Mouse (Mus musculus): ENCODE results near the gene Srsf2. TPM values are rescaled to one million over a fixed set of nuclear protein-coding genes. Genes with fewer than 3 reads are reported as not detected.
"Not testable (repeated sequence)": the region's sequence is repeated elsewhere in the genome, so short reads cannot be mapped to it uniquely, and the experiment has no call there.

Gene Srsf2
- total RNA-seq, 2 experiments from 2014 or later, result 196 to 197 TPM

DNA sequence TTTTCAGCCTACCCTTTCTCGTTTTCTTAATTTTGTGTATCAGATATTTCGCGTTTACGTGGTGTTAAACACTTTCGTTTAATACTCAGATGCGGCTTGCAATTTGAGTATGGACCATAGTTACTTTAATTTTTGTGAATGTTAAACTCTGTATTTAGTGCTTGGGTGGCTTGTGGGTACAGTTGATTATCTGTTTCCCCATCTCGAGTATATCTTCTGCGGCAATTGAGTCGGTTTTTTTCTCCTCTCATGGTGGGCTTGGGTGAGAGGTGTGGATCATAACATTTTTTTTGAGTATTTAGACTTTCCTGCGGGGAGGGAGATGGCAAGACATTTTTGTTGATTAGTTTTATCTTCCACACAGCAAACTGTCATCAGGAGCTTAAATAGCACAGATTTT is 1.4 kb upstream of the Srsf2 start:
- DNase-seq, result no peak
- intact Hi-C loops (cut with DNase I), result no loop called here

DNA sequence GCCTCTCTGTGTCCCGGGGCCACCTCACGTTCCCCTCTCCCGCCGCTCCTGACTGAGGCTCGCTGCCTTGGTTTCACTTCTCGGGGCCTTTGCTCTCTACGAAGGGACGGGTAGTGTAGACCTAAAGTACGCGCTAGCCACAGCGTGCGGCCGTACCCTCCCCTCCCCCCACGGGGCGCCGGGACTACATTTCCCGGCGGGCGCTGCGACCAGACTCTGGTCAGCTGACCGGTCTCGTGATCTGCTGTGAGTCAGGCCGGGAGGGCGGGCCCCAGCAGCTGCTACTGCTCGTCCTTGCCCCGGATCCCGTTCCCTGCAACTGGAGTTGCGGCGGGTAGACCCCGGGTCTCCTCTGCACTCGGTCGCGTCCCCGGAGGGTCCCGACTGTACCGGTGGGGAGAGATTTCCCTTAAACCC is 626 bp upstream of the Srsf2 start:
- DNase-seq, result peak; percentile 98
- intact Hi-C loops (cut with DNase I), result no loop called here

DNA sequence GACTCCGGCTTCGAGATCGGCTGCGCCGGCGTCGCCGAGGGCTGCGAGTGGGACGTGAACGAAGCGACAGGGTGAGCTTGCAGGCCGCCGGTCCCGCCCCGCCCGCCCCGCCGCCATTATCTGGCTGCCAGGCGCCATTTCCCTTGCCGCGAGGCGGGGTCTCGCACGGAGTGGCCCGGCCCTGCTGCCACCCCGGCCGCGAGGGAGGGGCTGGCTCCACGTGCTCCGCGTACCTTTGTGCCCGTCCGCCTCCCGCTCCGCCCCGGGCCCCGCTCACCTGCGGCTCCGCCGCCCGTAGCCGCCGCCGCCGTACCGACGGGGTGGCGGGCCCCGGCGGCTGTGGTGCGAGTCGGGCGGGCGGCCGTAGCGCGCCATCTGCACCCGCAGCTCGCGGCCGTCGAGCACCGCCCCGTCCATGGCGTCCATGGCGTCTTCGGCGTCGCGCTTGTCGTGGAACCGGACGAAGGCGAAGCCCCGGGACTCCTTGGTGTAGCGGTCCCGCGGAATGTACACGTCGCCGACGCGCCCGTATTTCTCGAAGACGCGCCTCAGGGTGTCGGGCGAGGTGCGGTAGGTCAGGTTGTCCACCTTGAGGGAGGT is 503 bp downstream of the Srsf2 start, which contains the start of gene Mfsd11:
Mfsd11 (plus strand) TSS at position 150 of the 600 bp plus-strand sequence.
- intact Hi-C loops (cut with DNase I), result loop anchor here (1.0 kb wide), 1 partner anchor 9 kb away; the partner anchor contains the start of genes Jmjd6 and Mettl23
- peak; percentile 85 to 89 for DNase-seq

DNA sequence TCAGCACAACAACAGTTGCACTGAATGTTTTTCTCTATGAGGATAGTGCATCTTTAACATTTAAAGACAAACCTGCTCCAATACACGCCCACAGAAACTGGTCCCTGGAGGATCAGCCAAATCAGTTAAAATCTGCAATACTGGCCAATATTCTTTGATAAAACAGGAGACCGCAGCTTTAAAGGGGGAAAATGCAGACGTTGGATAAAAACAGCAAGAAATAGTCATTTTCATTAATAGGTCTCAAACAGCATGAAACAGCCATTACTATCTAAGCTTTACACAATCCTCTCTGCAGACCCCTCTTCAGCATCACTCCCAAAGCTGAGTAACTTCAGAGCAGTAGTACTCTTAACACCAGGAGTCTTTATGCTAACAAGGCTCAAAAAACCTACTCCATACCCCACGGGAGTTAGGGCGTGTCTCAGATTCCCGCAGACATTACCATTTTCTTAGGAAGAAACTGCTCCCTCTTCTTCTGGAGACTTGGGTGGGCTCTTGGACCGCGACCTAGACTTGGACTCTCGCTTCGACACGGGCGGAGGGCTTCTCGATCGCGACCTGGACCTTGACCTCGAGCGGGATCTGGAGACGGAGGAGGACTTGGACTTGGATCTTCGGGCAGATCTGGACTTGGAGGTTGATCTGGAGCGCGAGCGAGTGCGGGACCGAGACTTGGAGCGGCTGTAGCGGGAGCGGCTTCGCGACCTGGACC is 1.2 kb downstream of the Srsf2 start:
- intact Hi-C loops (cut with DNase I), result loop anchor here (1.0 kb wide), 1 partner anchor 8 kb away; the partner anchor contains the start of genes Jmjd6 and Mettl23

DNA sequence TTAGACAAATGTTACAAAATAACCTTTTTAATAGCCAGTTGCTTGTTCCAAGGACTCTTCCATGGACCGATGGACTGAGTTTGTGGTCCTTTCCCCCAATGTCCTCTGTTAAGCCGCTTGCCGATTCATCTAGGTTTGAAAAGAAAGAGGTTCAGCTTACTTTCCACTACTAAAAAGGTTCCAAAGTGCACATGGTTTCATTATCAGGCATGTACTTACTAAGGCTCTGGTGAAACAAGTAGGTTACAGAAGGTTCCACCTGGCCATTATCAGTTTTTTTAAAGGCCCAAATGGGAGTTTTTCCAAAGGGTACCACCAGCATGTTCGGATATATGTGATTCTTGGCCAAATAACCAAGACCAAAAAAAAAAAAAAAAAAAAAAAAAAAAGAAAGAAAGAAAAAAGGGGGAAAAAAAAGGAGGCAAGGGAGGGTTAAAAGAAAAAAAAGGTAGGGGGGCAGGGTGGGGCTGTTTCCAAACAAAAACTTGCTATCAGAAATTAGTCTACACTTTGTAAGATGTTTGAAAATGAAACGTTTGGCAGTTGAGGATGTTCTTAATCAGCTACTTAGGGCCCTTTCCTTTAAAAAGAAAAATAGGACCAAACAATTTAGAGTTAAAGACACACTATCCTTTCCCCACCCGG is 1.9 kb downstream of the Srsf2 start:
- intact Hi-C loops (cut with DNase I), result no loop called here
- DNase-seq, result no peak

More for the DNA sequence above, 1.2 kb downstream of the Srsf2 start:
- DNase-seq, result no peak

DNA sequence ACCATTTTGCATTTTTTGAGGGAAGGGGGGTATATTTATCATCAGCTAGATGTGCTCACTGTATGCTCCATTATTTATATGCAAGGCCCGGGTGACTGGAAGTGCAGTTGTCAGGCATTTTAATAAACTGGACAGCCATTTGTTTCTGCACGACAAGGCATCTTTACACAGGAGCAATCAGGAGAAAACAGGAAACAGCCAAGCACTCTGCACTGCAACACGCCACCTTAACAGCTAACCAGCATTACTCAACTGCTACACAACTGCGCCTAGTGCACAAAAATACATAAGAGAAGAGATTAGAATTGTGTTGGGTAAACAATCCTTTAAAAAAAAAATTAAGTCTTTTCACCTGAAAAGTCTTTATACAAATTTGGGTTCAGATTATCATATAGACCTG is 2.8 kb downstream of the Srsf2 start:
- intact Hi-C loops (cut with DNase I), result no loop called here
- DNase-seq, result no peak

DNA sequence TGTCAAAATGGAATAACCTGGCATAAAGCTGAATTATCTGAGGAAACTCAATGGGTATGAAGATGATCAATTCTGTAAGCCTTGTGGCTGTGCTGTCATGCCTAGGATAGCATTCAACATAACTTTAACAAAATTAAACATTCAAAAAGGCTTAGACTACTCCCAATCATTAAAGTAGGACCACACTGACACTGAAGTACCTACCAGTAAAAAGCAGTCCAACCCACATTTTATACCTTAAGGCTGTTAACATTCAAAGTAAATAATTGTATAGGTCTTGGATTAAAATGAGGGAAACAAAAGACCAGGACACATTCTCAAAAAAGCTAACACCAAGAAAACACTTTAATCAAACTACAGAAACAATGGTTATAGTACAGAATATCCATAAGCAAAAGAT is 3.3 kb downstream of the Srsf2 start:
- intact Hi-C loops (cut with DNase I), result no loop called here
- no peak for DNase-seq

DNA sequence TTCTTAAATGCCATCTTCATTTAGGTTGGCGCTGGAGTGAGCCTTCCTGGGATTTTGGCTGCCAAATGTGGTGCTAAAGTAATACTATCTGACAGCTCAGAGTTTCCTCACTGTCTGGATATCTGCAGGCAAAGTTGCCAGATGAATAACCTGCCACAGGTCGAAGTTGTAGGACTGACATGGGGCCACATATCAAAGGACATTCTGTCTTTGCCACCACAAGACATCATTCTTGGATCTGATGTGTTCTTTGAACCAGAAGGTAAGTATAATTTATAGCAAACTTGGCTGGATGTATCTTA is 4.1 kb downstream of the Srsf2 start:
- intact Hi-C loops (cut with DNase I); DNase-seq: not testable (repeated sequence)

DNA sequence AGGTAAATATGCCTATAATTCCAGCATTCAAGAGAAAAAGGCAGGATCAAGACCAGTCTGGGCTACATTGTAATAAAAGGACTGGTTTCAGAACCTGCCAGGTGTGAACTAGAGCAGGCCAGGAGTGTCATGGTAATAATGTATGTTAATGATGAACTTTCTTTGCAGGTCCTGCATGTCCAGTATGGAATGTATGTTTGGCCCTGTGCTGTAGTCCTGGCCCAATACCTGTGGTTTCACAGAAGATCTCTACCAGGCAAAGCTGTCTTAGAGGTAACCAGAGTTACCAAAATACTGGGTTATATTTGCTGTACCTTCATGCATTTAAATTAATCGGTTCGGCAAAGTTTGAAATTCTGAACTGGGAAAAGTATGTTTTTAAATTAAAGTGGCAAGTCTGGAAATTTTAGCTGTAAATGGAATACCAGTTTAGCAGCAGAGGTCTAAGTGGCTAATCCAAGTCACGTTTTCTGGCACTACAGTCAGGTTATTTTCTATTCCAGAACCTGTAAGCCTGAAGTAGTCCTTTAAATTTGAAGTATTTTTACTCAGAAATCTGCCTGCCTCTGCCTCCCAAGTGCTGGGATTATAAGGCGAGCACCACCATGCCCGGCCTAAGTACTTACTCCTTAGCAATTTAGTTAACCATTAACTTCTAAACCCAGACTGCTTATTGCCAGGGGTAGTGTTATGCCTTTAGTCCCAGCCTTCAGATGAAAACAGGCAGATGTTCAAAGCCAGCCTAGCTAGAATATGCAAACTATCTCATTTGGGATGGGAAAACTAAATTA is 4.6 kb downstream of the Srsf2 start:
- DNase-seq, result no peak
- intact Hi-C loops (cut with DNase I), result no loop called here

DNA sequence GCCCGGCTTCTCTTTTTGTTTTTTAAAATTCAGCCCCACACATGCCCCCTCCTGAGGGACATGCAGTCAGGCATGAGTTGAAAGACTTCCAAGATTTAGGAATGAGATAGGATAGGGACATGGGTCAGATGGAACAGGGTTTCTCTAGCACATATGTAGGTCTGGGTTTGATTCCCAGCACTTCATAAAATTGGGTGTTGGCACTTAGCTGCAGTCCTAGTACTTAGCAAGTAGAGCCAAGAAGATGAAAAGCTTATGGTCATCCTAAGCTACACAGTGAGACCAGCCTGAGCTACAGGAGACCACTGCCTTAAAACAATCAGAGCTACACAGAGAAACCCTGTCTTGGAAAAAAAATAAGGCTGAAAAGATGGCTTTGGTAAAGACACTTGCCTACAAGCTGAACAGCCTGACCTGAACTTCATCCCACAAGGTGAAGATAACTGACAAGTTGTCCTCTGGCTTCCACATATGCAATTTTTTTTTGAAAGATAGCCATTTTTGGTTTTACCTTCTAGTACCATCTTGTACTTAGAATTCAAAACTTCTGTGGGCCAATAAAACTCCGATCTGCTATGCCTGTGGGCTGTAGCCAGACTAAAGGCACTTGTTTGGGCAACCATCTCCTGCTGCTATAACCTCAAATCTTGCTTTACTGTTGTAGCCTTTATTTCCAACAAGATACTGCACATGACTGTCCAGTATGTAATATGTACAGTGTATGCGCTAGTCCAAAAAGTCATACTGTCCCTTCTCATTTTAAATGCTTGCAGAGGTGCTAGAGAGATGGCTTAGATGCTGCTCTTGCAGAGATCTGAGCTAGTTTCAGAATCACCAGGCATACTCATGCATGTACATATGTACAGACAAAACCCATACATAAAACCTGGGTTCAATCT is 5.5 kb downstream of the Srsf2 start:
- no peak for DNase-seq
- intact Hi-C loops (cut with DNase I), result no loop called here

DNA sequence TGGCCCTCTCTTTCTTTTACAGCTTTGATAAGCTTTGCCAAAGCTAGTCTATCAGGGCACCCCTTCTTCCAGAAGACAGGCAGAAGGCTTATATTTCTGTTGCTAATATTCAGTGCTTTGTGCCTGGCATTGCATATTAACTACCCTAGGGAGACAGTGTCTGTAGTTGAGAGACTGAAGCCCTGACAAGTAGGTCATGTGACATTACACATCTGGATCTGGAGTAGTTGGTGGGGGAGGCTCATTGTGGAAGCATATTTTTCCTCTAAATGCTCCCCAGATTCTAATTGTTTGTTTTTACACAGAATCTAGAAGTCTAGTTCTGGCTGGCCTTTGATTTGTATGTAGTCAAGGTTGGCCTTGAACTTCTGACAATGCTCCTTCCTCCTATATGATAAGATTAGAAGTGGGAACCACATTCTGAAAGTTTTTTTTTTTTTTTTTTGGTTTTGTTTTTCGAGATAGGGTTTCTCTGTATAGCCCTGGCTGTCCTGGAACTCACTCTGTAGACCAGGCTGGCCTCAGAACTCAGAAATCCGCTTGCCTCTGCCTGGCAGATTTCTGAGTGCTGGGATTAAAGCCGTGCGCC is 6.2 kb downstream of the Srsf2 start:
- intact Hi-C loops (cut with DNase I), result no loop called here
- DNase-seq, result no peak

DNA sequence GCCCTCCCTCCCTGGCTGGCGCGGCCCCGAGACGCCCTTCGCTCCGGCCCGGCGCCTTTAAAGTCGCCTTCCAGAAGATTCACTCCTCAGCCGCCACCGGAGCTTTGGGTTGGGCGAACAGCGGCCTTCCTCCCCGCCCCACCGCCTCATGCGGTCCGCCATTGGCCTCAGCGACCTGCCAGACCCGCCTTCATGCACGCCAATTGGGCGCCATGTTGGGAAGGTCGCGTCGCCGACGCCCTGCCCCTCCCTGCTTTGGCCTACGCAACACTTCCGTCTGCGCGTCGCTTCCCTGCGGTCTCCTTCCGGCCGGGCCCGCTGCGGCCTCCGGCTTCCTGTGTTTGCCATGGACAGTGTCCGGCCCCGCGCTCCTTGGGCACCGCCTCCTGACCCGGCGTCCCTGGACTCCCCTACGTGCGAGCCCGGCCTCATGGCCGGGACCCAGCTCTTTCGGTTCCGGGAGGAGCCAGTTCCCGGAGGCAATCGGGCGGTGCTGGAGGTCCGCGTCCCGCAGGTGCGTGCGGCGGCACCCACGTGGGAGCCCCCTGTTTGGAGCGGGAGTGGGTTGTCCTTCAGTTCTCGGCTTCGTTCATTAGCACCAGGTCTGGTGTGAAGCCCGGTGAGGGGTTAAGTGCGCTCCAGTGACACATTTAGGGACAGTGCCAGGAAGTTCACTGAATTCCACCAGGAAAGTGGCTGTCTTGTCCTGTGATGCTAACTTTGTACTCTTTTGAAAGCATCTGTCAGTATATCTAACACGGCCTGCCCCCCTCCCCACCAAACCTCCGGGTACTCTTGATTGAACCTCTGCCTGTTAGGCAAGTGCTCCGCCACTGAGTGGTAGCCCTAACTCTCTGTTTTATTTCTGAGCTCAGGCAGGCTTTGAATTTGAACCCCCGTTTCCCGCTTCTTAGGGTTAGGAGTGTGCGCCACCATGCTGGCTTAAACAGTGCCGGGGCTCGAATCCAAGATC is 9.3 kb downstream of the Srsf2 start, which contains the start of the genes Mettl23 and Jmjd6:
Mettl23 (plus strand) TSS at position 18 of the 973 bp plus-strand sequence.
Jmjd6 (minus strand) TSS at position 189 of the 973 bp plus-strand sequence.
- DNase-seq, result peak; percentile 98
- intact Hi-C loops (cut with DNase I), result loop anchor here (1.0 to 2.0 kb wide), 2 partner anchors 9 to 15 kb away; partner anchors contain the start of genes Mfsd11 and Mxra7

DNA sequence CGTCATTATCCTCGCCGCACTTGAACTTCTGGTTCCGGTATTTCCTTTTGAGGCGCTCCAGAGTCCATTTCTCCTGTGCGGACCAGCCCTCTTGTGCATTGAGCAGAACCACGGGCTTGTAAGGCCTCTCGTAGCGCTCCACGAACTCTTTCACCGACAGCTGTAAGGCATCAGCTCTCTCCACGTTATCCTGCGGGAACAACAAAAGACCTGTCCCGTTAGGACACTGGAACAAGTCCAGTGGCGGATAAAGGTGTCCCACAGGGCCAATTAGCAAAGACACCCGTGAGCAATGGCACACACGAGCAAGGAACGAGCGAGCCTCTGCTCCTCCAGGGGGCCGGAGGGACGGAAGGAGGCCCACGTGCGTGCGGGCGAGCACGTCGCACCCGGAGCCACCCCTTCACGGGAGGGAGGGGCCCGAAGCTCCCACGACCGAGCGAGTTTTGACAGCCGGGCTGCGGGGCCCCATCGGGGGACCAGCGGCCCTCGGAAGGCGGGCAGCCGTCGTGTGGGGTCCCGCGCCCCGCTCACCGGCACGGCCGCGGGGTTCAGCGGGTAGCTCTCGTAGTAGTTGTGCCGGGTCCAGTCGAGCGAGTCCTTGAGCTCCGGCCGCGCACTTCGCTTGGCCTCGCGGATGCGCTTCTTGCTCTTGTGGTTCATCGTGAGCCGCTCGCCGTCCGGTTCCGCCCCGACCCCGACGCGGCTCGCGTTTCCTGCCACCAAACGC is 10.2 kb downstream of the Srsf2 start:
- DNase-seq, result peak; percentile 76 to 78
- intact Hi-C loops (cut with DNase I), result loop anchor here (1.0 to 2.0 kb wide), 2 partner anchors 10 to 14 kb away; partner anchors contain the start of genes Mfsd11 and Mxra7

DNA sequence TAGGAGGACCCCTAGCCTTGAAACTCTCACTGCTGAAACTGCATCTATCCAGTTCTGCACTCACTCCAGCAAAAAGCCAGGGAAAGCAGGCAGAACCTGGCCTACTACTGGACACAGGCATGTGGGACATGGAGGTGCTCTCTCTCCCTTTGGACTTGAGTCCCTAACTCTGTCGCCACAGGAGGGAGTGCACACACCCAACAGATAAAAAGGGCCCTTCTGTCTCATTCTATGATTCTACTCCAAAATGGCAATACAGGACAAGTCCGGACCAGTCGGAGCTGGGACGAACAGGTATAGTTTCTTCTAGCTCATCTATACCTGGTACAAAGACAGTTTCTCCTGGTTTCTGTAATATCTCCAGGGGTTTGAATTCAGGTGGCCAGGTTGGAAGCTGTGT is 12.1 kb downstream of the Srsf2 start:
- intact Hi-C loops (cut with DNase I), result no loop called here
- no peak for DNase-seq

DNA sequence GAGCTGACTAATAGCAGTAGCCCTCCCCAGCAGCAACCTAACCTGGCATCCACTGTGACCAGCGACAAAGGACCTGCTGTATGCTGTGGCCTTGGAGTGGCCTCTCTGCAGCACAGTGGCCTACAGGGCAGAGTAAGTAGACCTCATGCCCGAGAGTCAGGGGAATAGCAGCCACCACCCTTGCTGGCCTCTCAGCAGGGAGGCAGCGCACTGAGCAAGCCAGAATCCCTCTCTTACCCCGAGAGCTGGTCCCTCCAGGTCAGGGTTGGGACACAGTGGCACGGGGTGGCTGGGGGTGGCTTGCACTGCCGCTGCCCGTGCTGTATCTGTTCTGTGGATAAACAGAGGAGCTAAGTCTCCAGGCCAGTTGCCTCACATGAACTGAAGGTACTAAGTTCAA is 13.3 kb downstream of the Srsf2 start:
- intact Hi-C loops (cut with DNase I), result no loop called here

DNA sequence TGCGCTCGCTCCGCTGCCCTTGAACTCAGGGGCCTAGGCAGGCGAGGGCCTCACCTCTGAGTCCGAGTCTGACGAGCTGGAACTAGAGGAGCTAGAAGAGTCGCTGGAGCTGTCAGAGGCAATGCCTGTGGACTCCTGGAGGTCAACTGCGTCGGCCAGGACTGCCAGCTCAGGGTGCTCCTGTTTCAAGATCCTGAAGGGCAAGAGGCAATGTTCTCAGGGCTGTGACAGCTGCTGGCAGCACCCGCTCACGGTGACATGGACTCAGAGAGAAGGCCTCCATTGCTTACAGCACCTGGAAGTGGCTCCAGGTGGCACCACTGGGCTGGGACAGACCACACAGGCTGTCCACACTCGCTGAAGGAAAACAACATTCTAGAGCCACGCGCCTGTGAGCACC is 14.0 kb downstream of the Srsf2 start:
- intact Hi-C loops (cut with DNase I), result no loop called here
- DNase-seq, result no peak

More for the DNA sequence above, 13.3 kb downstream of the Srsf2 start:
- DNase-seq, result no peak

DNA sequence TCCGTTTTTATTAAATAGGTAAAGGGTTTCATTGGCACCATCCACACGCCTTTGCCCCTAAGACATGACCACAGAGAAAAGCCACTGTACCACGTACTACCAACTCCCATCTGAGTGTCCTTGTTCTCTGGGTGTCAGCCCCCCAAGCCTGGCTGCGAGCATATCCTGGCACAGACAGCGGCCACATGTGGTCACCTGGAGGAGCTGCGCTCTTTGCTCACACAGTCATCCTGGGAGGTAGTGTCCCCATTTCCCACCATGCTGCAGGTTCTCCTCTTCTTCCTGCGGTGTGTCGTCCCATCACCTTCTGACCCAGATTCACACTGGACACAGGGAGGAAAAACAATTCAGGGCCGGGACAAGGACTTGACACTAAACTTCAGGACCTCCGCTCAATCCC is 15.5 kb downstream of the Srsf2 start:
- DNase-seq, result no peak
- intact Hi-C loops (cut with DNase I), result no loop called here

DNA sequence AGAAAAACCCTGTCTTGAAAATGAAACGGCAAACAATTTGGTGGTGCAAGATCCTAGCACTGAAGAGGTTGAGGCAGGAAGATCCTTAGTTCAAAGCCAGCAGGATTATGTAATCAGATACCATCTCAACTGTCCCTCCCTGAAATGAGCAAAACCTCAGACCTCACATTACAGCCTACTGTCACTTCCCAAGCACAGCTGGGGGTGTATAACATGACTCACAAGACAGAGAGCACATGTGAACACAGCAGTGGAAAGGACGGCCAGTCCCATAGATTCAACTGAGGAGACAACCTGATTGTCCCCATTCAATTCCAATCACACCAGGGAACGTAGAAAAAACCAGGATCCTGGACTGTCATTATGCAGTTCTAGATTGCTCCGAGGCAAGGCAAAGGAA is 16.6 kb downstream of the Srsf2 start:
- no peak for DNase-seq
- intact Hi-C loops (cut with DNase I), result no loop called here
